Mouse (Mus musculus): ENCODE results near the gene Rhox4c.
"Not testable (repeated sequence)": the region's sequence is repeated elsewhere in the genome, so short reads cannot be mapped to it uniquely, and the experiment has no call there.

Gene Rhox4c

DNA sequence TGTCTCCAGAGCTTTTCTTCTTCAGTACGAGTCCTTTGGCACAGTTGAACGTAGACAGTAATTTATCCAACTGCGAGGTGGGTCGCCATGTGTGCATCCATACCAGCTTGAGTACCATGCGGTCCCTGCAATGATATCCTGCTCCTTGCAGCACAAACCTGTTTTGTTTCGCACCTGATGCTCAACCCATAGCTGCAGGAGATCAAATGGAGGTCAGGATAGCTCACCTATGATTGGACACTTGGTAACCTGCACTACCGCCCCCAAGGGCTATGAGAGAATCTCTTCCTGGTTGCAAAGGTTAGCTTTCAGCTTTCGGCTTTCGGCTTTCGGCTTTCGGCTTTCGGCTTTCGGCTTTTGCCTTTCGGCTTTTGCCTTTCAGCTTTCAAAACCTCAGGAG, at the start of gene Rhox4c:
Gene Rhox4c, plus strand, starts transcription at position 301 of the 400 bp plus-strand sequence.
- not testable (repeated sequence) for DNase-seq (ENCODE audit: low spot score in 2 of 2)

DNA sequence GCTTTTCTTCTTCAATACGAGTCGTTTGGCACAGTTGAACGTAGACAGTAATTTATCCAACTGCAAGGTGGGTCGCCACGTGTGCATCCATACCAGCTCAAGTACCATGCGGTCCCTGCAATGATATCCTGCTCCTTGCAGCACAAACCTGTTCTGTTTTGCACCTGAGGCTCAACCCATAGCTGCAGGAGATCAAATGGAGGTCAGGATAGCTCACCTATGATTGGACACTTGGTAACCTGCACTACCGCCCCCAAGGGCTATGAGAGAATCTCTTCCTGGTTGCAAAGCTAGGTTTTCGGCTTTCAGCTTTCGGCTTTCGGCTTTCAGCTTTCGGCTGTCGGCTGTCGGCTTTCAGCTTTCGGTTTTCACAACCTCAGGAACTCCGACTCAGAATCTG, 47.9 kb upstream of the Rhox4c start, which contains the start of gene Rhox4b:
Gene Rhox4b, plus strand, starts transcription at position 301 of the 400 bp plus-strand sequence.
- not testable (repeated sequence) for DNase-seq (ENCODE audit: low spot score in 2 of 2)

DNA sequence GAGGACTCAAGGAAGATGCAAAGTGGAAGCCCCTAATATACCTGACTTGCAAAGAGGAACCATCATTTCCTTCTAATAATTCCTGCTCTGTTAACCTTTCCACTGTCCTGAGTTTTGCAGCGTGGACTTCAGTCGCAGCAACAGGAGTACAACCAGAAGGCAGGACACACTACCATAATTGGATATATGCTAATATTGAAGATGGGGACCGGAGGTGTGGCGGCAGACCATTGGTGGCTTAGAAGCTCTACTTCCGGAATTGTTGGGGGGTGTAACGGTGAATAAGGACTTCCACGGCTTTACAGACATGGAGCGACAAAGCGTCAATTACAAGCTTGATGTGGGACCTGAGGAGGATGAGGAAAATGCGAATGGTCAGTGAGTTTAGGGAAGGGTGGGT, 26.8 kb upstream of the Rhox4c start, which contains the start of gene Rhox2c:
Gene Rhox2c, plus strand, starts transcription at position 301 of the 400 bp plus-strand sequence.
- not testable (repeated sequence) for DNase-seq (ENCODE audit: low spot score in 2 of 2)

DNA sequence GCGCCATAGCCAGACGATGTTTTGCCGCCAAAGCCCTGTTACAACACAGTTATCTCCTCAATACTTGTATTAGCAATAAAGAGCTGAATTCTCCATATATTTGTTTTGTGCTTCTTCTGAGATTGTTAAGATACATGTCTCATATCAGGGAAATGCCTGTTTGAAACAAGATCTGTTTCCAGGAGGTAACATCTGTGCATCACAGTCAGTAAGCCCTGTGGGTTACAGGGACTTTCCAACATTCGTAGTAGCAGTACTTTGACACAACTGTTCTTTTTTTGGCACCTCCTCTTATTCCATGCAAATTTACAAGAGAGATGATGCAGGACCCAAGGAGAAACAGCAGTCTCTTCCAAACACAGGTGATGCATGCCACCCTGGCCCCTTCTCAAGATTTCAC, 21.9 kb upstream of the Rhox4c start, which contains the start of gene Rhox3c:
Gene Rhox3c, plus strand, starts transcription at position 301 of the 400 bp plus-strand sequence.
- not testable (repeated sequence) for DNase-seq (ENCODE audit: low spot score in 2 of 2)

DNA sequence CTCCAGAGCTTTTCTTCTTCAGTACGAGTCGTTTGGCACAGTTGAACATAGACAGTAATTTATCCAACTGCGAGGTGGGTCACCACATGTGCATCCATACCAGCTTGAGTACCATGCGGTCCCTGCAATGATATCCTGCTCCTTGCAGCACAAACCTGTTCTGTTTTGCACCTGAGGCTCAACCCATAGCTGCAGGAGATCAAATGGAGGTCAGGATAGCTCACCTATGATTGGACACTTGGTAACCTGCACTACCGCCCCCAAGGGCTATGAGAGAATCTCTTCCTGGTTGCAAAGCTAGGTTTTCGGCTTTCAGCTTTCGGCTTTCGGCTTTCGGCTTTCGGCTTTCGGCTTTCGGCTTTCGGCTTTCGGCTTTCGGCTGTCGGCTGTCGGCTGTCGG, 33.9 kb downstream of the Rhox4c start, which contains the start of gene Rhox4d:
Gene Rhox4d, plus strand, starts transcription at position 301 of the 400 bp plus-strand sequence.
- not testable (repeated sequence) for DNase-seq (ENCODE audit: low spot score in 2 of 2)

DNA sequence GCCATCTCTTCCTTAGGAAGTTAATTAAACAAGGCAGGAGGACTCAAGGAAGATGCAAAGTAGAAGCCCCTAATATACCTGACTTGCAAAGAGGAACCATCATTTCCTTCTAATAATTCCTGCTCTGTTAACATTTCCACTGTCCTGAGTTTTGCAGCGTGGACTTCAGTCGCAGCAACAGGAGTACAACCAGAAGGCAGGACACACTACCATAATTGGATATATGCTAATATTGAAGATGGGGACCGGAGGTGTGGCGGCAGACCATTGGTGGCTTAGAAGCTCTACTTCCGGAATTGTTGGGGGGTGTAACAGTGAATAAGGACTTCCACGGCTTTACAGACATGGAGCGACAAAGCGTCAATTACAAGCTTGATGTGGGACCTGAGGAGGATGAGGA, 50.0 kb downstream of the Rhox4c start, which contains the start of gene Rhox2e:
Gene Rhox2e, plus strand, starts transcription at position 301 of the 400 bp plus-strand sequence.
- DNase-seq (ENCODE audit: low spot score in 2 of 2) = not testable (repeated sequence)
